Mouse (Mus musculus): ENCODE measurements around the gene Gm20741. TPM values are rescaled to one million over a fixed set of nuclear protein-coding genes. Genes with fewer than 3 reads are reported as not detected.
A peak's percentile ranks its signal among the peaks of the same experiment; 100 is the strongest.

The Gm20741 gene
- not detected for total RNA-seq (2021)

- DNase-seq (ENCODE audit: extremely low spot score in 1 of 2, low spot score in 1 of 2): no peak
These were observed at the start of gene Gm20741 for GRCm38 (mm10) chr16:88811827-88812226. Gm20741 (minus strand) TSS chr16:88812220.

- peak in 1 of 2 experiments; percentile 4 for DNase-seq (ENCODE audit: extremely low spot score in 1 of 2, low spot score in 1 of 2)
These were observed 39.4 kb upstream of the Gm20741 start for GRCm38 (mm10) chr16:88851450-88851849.

GRCm38 (mm10) chr16:88848558-88848957 is 36.5 kb upstream of the Gm20741 start:
- DNase-seq (ENCODE audit: extremely low spot score in 1 of 2, low spot score in 1 of 2): no peak

GRCm38 (mm10) chr16:88847363-88847762 is 35.3 kb upstream of the Gm20741 start:
- no peak for DNase-seq (ENCODE audit: extremely low spot score in 1 of 2, low spot score in 1 of 2)

- DNase-seq (ENCODE audit: extremely low spot score in 1 of 2, low spot score in 1 of 2): no peak
These were observed 15.0 kb upstream of the Gm20741 start for GRCm38 (mm10) chr16:88826978-88827377.

- DNase-seq (ENCODE audit: extremely low spot score in 1 of 2, low spot score in 1 of 2): peak in 1 of 2 experiments; percentile 5
These were observed 14.2 kb upstream of the Gm20741 start, which contains the start of gene Krtap14 for GRCm38 (mm10) chr16:88826095-88826652. Krtap14 (minus strand) TSS chr16:88826145.

GRCm38 (mm10) chr16:88823736-88824135 is 11.7 kb upstream of the Gm20741 start:
- DNase-seq (ENCODE audit: extremely low spot score in 1 of 2, low spot score in 1 of 2): no peak

GRCm38 (mm10) chr16:88820066-88820465 is 8.0 kb upstream of the Gm20741 start, which contains the start of gene Krtap15:
Krtap15 (plus strand) TSS chr16:88820215.
- no peak for DNase-seq (ENCODE audit: extremely low spot score in 1 of 2, low spot score in 1 of 2)

GRCm38 (mm10) chr16:88786786-88787185 is 25.2 kb downstream of the Gm20741 start:
- DNase-seq (ENCODE audit: extremely low spot score in 1 of 2, low spot score in 1 of 2): no peak

- DNase-seq (ENCODE audit: extremely low spot score in 1 of 2, low spot score in 1 of 2): no peak
These were observed 34.4 kb downstream of the Gm20741 start, which contains the start of gene Gm5965 for GRCm38 (mm10) chr16:88777596-88777995. Gm5965 (plus strand) TSS chr16:88777896.

- DNase-seq (ENCODE audit: extremely low spot score in 1 of 2, low spot score in 1 of 2): no peak
These were observed 37.9 kb downstream of the Gm20741 start, which contains the start of gene 2310057N15Rik for GRCm38 (mm10) chr16:88774106-88774505. 2310057N15Rik (minus strand) TSS chr16:88774206.

Other genes starting within 250 kb of the Gm20741 start
- not detected for gene Cldn8, start 249.0 kb downstream of the Gm20741 start, total RNA-seq (2021)
- not detected for gene Krtap24-1, start 199.9 kb downstream of the Gm20741 start, total RNA-seq (2021)
- not detected for gene 2310079G19Rik, start 184.6 kb downstream of the Gm20741 start, total RNA-seq (2021)
- not detected for gene Krtap26-1, start 164.4 kb downstream of the Gm20741 start, total RNA-seq (2021)
- gene Krtap27-1, start 140.5 kb downstream of the Gm20741 start, total RNA-seq (2021): not detected
- gene 2310061N02Rik, start 104.3 kb downstream of the Gm20741 start, total RNA-seq (2021): not detected
- not detected for gene Krtap13-1, start 83.4 kb downstream of the Gm20741 start, total RNA-seq (2021)
- gene Krtap13, start 60.6 kb downstream of the Gm20741 start, total RNA-seq (2021): not detected
- gene 2310034C09Rik, start 53.4 kb downstream of the Gm20741 start, total RNA-seq (2021): not detected
- not detected for gene 2310057N15Rik, start 38.0 kb downstream of the Gm20741 start, total RNA-seq (2021)
- not detected for gene Gm5965, start 34.3 kb downstream of the Gm20741 start, total RNA-seq (2021)
- not detected for gene Krtap15, start 8.0 kb upstream of the Gm20741 start, total RNA-seq (2021)
- gene Krtap14, start 13.9 kb upstream of the Gm20741 start, total RNA-seq (2021): not detected
- gene Krtap19-1, start 57.2 kb upstream of the Gm20741 start, total RNA-seq (2021): not detected
- not detected for gene Krtap19-2, start 62.0 kb upstream of the Gm20741 start, total RNA-seq (2021)
- gene Krtap19-3, start 65.8 kb upstream of the Gm20741 start, total RNA-seq (2021): not detected
- gene Krtap19-4, start 72.9 kb upstream of the Gm20741 start, total RNA-seq (2021): not detected
- gene Krtap19-5, start 84.2 kb upstream of the Gm20741 start, total RNA-seq (2021): not detected
- not detected for gene Krtap19-9b, start 120.0 kb upstream of the Gm20741 start, total RNA-seq (2021)
- not detected for gene Krtap16-3, start 150.7 kb upstream of the Gm20741 start, total RNA-seq (2021)
- gene Krtap22-2, start 198.5 kb upstream of the Gm20741 start, total RNA-seq (2021): not detected
- gene Gm10229, start 203.1 kb upstream of the Gm20741 start, total RNA-seq (2021): not detected
- gene Krtap6-1, start 219.5 kb upstream of the Gm20741 start, total RNA-seq (2021): not detected
- not detected for gene Gm10228, start 229.3 kb upstream of the Gm20741 start, total RNA-seq (2021)
- gene Krtap6-5, start 235.7 kb upstream of the Gm20741 start, total RNA-seq (2021): not detected

Measured in layer of hippocampus, postnatal 25 days (tissue).